Mouse (Mus musculus) C2C12 (cell line): ENCODE measurements around the gene Scgn.

ENCODE experiments used
- CTCF ChIP-seq: IDR thresholded peaks from one replicate; pipeline ENCODE4 v1.5.1; 2011; ENCODE audit not compliant: control insufficient read depth, insufficient read depth, insufficient read length
- MAX ChIP-seq: IDR thresholded peaks from one replicate; pipeline ENCODE4 v1.6.1; 2011; ENCODE audit warnings: mild to moderate bottlenecking, control low read depth
- MYOD1 ChIP-seq: IDR thresholded peaks from one replicate; pipeline ENCODE4 v1.6.1; 2011; ENCODE audit warnings: low read depth; ENCODE audit not compliant: control insufficient read depth, insufficient read length
- USF1 ChIP-seq: IDR thresholded peaks from one replicate; pipeline ENCODE4 v1.6.1; 2011; ENCODE audit warnings: low read depth, mild to moderate bottlenecking, control low read depth, moderate library complexity

- no peak for TF ChIP-seq CTCF
- no peak for TF ChIP-seq USF1
- no peak for TF ChIP-seq MAX
- TF ChIP-seq MYOD1, result no peak
Measured at GRCm38 (mm10) chr13:24040221-24040620, 49.2 kb upstream of the Scgn start.
